Mouse (Mus musculus) ES-Bruce4 (cell line): ENCODE data around the gene Prkn. TPM values are rescaled to one million over a fixed set of nuclear protein-coding genes. Genes with fewer than 3 reads are reported as not detected.

Experiments
- H3K27ac ChIP-seq: 2 replicates; pipeline ENCODE4 v1.5.1; 2012; ENCODE audit warnings: low read length, inconsistent platforms; ENCODE audit not compliant: insufficient read depth
- H3K27me3 ChIP-seq: 2 replicates; pipeline ENCODE4 v1.6.1; 2012; ENCODE audit warnings: mild to moderate bottlenecking, low read length, inconsistent platforms; ENCODE audit not compliant: control insufficient read depth, poor library complexity, insufficient read depth, severe bottlenecking
- H3K36me3 ChIP-seq: 2 replicates; pipeline ENCODE4 v1.6.1; 2012; ENCODE audit warnings: inconsistent platforms, mild to moderate bottlenecking, low read length, moderate library complexity; ENCODE audit not compliant: control insufficient read depth, poor library complexity, insufficient read depth, severe bottlenecking
- H3K4me1 ChIP-seq: one replicate; pipeline ENCODE4 v1.8.1; 2011; ENCODE audit warnings: low read length; ENCODE audit not compliant: control insufficient read depth, insufficient read depth
- H3K4me3 ChIP-seq: 2 replicates; pipeline ENCODE4 v1.5.1; 2011; ENCODE audit warnings: low read depth, mild to moderate bottlenecking, low read length
- H3K9ac ChIP-seq: 2 replicates; pipeline ENCODE4 v1.6.1; 2012; ENCODE audit warnings: low read depth, mild to moderate bottlenecking, inconsistent platforms; ENCODE audit not compliant: poor library complexity, severe bottlenecking
- H3K9me3 ChIP-seq: replicated peaks from 2 replicates; pipeline ENCODE4 v1.6.1; 2012; ENCODE audit warnings: mild to moderate bottlenecking, low read length, inconsistent platforms; ENCODE audit not compliant: control insufficient read depth, poor library complexity, insufficient read depth, severe bottlenecking
- CTCF ChIP-seq: IDR thresholded peaks from one replicate; pipeline ENCODE4 v1.8.1; 2011; ENCODE audit warnings: low read depth, low read length
- EP300 ChIP-seq: IDR thresholded peaks from 2 replicates; pipeline ENCODE4 v1.6.1; 2011; ENCODE audit warnings: low read depth, low read length; ENCODE audit not compliant: insufficient read depth
- POLR2A ChIP-seq: IDR thresholded peaks from one replicate; pipeline ENCODE4 v1.8.1; 2011; ENCODE audit warnings: low read length; ENCODE audit not compliant: insufficient read depth
- polyA plus RNA-seq: library from polyadenylated mRNA; stranded (reverse); fragments of >200 nt; gene quantifications from 2 replicates; pipeline ENCODE4 v1.2.4, GENCODE M21; 2011; ENCODE audit warnings: low read depth; ENCODE audit not compliant: missing spikeins, insufficient read depth, insufficient read length

Gene Prkn
- polyA plus RNA-seq, 1 experiment: 1.5 TPM

DNA sequence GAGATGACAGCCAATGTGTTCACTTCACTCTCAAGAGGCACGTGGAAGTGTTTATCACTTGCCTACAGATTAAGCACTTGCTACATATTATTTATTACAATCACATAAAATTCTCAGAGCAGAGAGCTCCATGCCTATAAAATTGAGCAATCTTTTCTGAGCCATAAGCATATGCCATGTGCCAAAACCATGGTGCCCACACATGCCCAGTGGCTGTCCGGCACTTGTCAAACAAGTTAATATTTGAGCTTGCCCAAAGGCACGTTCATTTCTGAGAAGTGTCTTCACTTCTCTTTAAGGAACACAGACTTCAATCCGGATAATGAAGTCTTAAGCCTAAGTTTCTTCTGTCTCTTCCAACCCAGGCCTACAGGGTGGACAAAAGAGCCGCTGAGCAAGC is 1210.1 kb downstream of the Prkn start:
- Histone ChIP-seq H3K27me3 (no peaks in the 10 kb centered on the region), H3K27ac (no peak overlapping the region), H3K4me1 (peaks cover 1% of the 10 kb centered on the region), H3K9me3 (no peaks in the 10 kb centered on the region), H3K4me3 (no peak overlapping the region), H3K36me3 (no peaks in the 10 kb centered on the region), H3K9ac (no peak overlapping the region)
- no peak for TF ChIP-seq CTCF

- no peak overlapping the region for H3K27ac ChIP-seq
- peaks cover 1% of the 10 kb centered on the region for H3K4me1 ChIP-seq
- H3K9me3 ChIP-seq: no peaks in the 10 kb centered on the region
- no peaks in the 10 kb centered on the region for H3K27me3 ChIP-seq
- no peak for TF ChIP-seq EP300
- no peak for TF ChIP-seq POLR2A
- TF ChIP-seq CTCF: no peak
- H3K9ac ChIP-seq: no peak overlapping the region
- H3K36me3 ChIP-seq: no peaks in the 10 kb centered on the region
- H3K4me3 ChIP-seq: no peak overlapping the region
These were observed 1210.8 kb downstream of the Prkn start for GRCm38 (mm10) chr17:12051031-12051430.

DNA sequence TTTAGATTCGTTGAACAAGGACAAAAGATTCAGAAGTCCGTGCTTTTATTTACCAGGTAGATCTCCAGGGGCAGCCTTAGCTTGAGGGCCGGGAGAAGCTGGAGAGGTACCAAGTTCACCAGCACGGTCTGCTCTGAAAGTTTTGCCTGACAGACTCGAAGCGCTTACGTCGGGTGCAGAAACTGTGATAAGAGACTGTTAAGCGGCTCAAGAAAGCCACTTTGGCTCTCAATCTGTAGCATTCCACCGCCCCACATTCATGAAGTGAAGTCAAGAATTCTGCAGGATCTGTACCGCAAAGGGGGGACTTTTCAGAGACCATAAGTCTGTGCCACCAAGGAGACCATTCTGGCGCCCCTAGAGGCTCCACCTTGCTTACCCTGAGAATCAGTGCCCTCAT is 1212.5 kb downstream of the Prkn start:
- Histone ChIP-seq H3K27me3 (no peaks in the 10 kb centered on the region), H3K9ac (no peak overlapping the region), H3K27ac (no peak overlapping the region), H3K36me3 (no peaks in the 10 kb centered on the region), H3K4me1 (peaks cover 1% of the 10 kb centered on the region), H3K9me3 (no peaks in the 10 kb centered on the region), H3K4me3 (no peak overlapping the region)
- TF ChIP-seq POLR2A (no peak), EP300 (no peak), CTCF (no peak)

- Histone ChIP-seq H3K9me3 (peaks cover 7% of the 10 kb centered on the region), H3K27me3 (no peaks in the 10 kb centered on the region), H3K36me3 (no peaks in the 10 kb centered on the region), H3K4me1 (no peaks in the 10 kb centered on the region), H3K4me3 (no peak overlapping the region), H3K9ac (no peak overlapping the region), H3K27ac (no peak overlapping the region)
- TF ChIP-seq EP300 (no peak), CTCF (no peak), POLR2A (no peak)
These were observed 1218.9 kb downstream of the Prkn start for GRCm38 (mm10) chr17:12059041-12059440.

GRCm38 (mm10) chr17:12061381-12061780 is 1221.2 kb downstream of the Prkn start:
- no peaks in the 10 kb centered on the region for H3K27me3 ChIP-seq
- H3K27ac ChIP-seq: no peak overlapping the region
- TF ChIP-seq CTCF (no peak), POLR2A (no peak), EP300 (no peak)
- H3K4me1 ChIP-seq: no peaks in the 10 kb centered on the region
- no peaks in the 10 kb centered on the region for H3K36me3 ChIP-seq
- H3K9ac ChIP-seq: no peak overlapping the region
- H3K4me3 ChIP-seq: no peak overlapping the region
- H3K9me3 ChIP-seq: peaks cover 7% of the 10 kb centered on the region

DNA sequence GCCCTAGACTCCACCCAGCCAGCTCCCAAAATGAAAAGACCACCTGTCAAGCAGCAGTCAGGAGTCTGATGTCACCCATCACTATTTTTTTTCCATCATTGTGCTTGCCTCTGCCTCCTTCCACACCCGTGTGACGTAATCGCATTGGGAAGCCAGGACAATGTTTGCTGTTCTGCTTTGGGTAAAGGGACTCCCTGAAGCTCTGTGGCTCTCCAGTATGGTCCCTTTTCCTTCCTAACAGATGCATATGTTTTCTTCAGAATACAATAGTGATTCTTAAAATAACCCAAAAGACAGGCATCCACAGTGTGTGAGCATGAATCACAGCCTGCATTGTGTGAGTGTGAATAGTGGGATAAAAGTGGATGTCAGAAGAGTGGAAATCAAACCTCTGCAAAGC is 1222.7 kb downstream of the Prkn start:
- TF ChIP-seq EP300 (no peak), POLR2A (no peak), CTCF (no peak)
- Histone ChIP-seq H3K4me1 (no peaks in the 10 kb centered on the region), H3K27me3 (no peaks in the 10 kb centered on the region), H3K9ac (no peak overlapping the region), H3K36me3 (no peaks in the 10 kb centered on the region), H3K4me3 (no peak overlapping the region), H3K9me3 (peaks cover 11% of the 10 kb centered on the region), H3K27ac (no peak overlapping the region)

DNA sequence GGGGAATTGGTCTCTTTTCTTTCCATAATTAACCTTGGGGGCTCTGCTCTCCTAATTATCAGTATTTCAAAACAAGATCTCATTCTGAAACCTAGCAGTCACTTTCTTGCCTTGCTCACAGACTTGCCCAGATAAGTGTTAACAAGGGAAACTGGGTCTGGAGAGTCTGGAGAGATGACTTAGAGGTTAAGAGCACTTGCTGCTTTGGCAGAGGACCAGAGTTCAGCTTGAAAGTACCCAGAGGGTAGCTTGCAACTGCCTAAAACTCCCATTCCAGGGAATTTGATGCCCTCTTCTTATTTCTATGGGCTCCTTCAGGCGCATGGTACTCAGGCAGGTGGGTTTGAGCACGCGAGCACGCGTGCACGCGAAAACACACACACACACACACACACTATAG is 1223.3 kb downstream of the Prkn start:
- H3K4me3 ChIP-seq: no peak overlapping the region
- no peaks in the 10 kb centered on the region for H3K4me1 ChIP-seq
- H3K27ac ChIP-seq: no peak overlapping the region
- TF ChIP-seq POLR2A: no peak
- no peak for TF ChIP-seq EP300
- no peak for TF ChIP-seq CTCF
- H3K36me3 ChIP-seq: no peaks in the 10 kb centered on the region
- peaks cover 13% of the 10 kb centered on the region for H3K9me3 ChIP-seq
- H3K9ac ChIP-seq: no peak overlapping the region
- H3K27me3 ChIP-seq: no peaks in the 10 kb centered on the region
